Mouse (Mus musculus) embryonic fibroblast, embryonic 13.5 days (primary cell): ENCODE data around the gene Parp16. TPM values are rescaled to one million over a fixed set of nuclear protein-coding genes. Genes with fewer than 3 reads are reported as not detected.
"Not testable (repeated sequence)": the region's sequence is repeated elsewhere in the genome, so short reads cannot be mapped to it uniquely, and the experiment has no call there.

ENCODE experiments used
- H3K27ac ChIP-seq: 2 replicates; pipeline ENCODE4 v1.5.1; 2012; ENCODE audit warnings: low read length, control low read depth, inconsistent platforms; ENCODE audit not compliant: insufficient read depth
- H3K4me1 ChIP-seq: 2 replicates; pipeline ENCODE4 v1.6.1; 2011; ENCODE audit warnings: low read length; ENCODE audit not compliant: control insufficient read depth, insufficient read depth
- H3K4me3 ChIP-seq: 2 replicates; pipeline ENCODE4 v1.5.1; 2011; ENCODE audit warnings: mild to moderate bottlenecking, control low read depth, low read length; ENCODE audit not compliant: insufficient read depth
- CTCF ChIP-seq: IDR thresholded peaks from 2 replicates; pipeline ENCODE4 v1.5.1; 2011; ENCODE audit warnings: mild to moderate bottlenecking, control low read depth, low read length, moderate library complexity, borderline replicate concordance; ENCODE audit not compliant: insufficient read depth
- POLR2A ChIP-seq: IDR thresholded peaks from 2 replicates; pipeline ENCODE4 v1.6.1; 2011; ENCODE audit warnings: low read depth, mild to moderate bottlenecking, control low read depth, low read length, moderate library complexity
- polyA plus RNA-seq: library from polyadenylated mRNA; stranded (reverse); fragments of >200 nt; gene quantifications from 2 replicates; pipeline ENCODE4 v1.2.4, GENCODE M21; 2011; ENCODE audit warnings: low read depth; ENCODE audit not compliant: missing spikeins, insufficient read length

Gene Parp16
- polyA plus RNA-seq, 1 experiment, result 1.5 TPM

- Histone ChIP-seq H3K27ac (peak overlapping the region; percentile 92), H3K4me1 (peaks cover 8% of the 10 kb centered on the region), H3K4me3 (no peak overlapping the region)
- TF ChIP-seq POLR2A (peak; percentile 99), CTCF (no peak)
These were observed 1.0 kb downstream of the Parp16 start for GRCm38 (mm10) chr9:65195982-65196737.

- Histone ChIP-seq H3K4me1 (peaks cover 8% of the 10 kb centered on the region), H3K27ac (peak overlapping the region; percentile 92), H3K4me3 (no peak overlapping the region)
- TF ChIP-seq CTCF, result peak; percentile 48; the same call in 1 of the 2 replicates
- no peak for TF ChIP-seq POLR2A
These were observed 1.8 kb downstream of the Parp16 start for GRCm38 (mm10) chr9:65196738-65197569.

GRCm38 (mm10) chr9:65197826-65198225 is 2.7 kb downstream of the Parp16 start:
- no peak for TF ChIP-seq POLR2A
- TF ChIP-seq CTCF, result no peak
- Histone ChIP-seq H3K27ac (no peak overlapping the region), H3K4me3 (no peak overlapping the region), H3K4me1 (peaks cover 8% of the 10 kb centered on the region)

GRCm38 (mm10) chr9:65199723-65200122 is 4.6 kb downstream of the Parp16 start:
- Histone ChIP-seq H3K27ac (peak overlapping the region; percentile 60; the same call in 1 of the 2 replicates), H3K4me3 (no peak overlapping the region), H3K4me1 (peaks cover 8% of the 10 kb centered on the region)
- TF ChIP-seq POLR2A, result no peak
- TF ChIP-seq CTCF, result no peak

GRCm38 (mm10) chr9:65200606-65201005 is 5.5 kb downstream of the Parp16 start:
- H3K4me3 ChIP-seq, result no peak overlapping the region
- H3K4me1 ChIP-seq, result peaks cover 5% of the 10 kb centered on the region
- H3K27ac ChIP-seq, result peak overlapping the region; percentile 60
- TF ChIP-seq CTCF (no peak), POLR2A (peak; percentile 37; the same call in 1 of the 2 replicates)

GRCm38 (mm10) chr9:65201021-65201380 is 5.8 kb downstream of the Parp16 start:
- Histone ChIP-seq H3K4me3 (no peak overlapping the region), H3K4me1 (peaks cover 5% of the 10 kb centered on the region), H3K27ac (peak overlapping the region; percentile 60)
- TF ChIP-seq POLR2A (no peak), CTCF (no peak)

GRCm38 (mm10) chr9:65201381-65202164 is 6.4 kb downstream of the Parp16 start:
- peak overlapping the region; percentile 44; the same call in 1 of the 2 replicates for H3K4me3 ChIP-seq
- H3K27ac ChIP-seq, result peak overlapping the region; percentile 60
- H3K4me1 ChIP-seq, result peaks cover 5% of the 10 kb centered on the region
- no peak for TF ChIP-seq CTCF
- peak; percentile 85 for TF ChIP-seq POLR2A

- H3K27ac ChIP-seq, result peak overlapping the region; percentile 60
- peaks cover 5% of the 10 kb centered on the region for H3K4me1 ChIP-seq
- TF ChIP-seq CTCF, result no peak
- TF ChIP-seq POLR2A, result no peak
- H3K4me3 ChIP-seq, result peak overlapping the region; percentile 44; the same call in 1 of the 2 replicates
These were observed 7.1 kb downstream of the Parp16 start for GRCm38 (mm10) chr9:65202165-65202754.

- no peak overlapping the region for H3K27ac ChIP-seq
- TF ChIP-seq CTCF, result no peak
- no peak for TF ChIP-seq POLR2A
- 0 out of 2 replicates have a peak, but pooled peaks cover 1% of the 10 kb centered on the region for H3K4me1 ChIP-seq
- no peak overlapping the region for H3K4me3 ChIP-seq
These were observed 10.1 kb downstream of the Parp16 start for GRCm38 (mm10) chr9:65205049-65205815.

GRCm38 (mm10) chr9:65207041-65207815 is 12.1 kb downstream of the Parp16 start:
- H3K4me3 ChIP-seq, H3K27ac ChIP-seq: not testable (repeated sequence)

More at GRCm38 (mm10) chr9:65207041-65207815, 12.1 kb downstream of the Parp16 start:
- H3K4me1 ChIP-seq, result not testable (repeated sequence)
